Mouse (Mus musculus): ENCODE measurements at regions not wholly inside any gene's neighbourhood (a gene's known extent, or its start where the extent isn't known, plus 50 kb on each side); places are given as distances from the start of the nearest gene placed in this dataset.

DNA sequence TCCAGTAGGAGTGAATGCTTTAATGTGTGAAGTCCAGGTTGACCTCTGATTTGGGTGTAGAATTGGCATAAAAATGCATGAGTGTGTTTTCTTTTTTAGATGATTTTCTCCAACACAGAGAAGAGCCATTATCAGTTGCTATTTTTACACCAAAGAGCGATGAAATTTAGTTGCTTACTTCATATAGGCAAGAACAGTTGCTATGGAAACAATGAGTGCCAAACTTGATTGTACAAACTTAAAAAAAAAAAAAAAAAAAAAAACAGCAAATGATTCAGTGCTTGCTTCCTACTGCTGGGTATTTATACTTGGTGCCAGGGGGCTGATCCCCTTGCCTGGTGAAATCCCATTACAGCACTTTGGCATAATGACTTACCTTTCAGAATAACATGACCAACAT is 268.0 kb downstream of the Sec23a start:
- H3K27me3 ChIP-seq (replicated peaks) = no peaks in the 10 kb centered on the region
- no peak overlapping the region for H3K9ac ChIP-seq
- 91% methylated on average over 1 of the region's 1 CpGs for WGBS
- no peaks in the 10 kb centered on the region for H3K4me1 ChIP-seq
- no peak overlapping the region for H3K27ac ChIP-seq
- no peaks in the 10 kb centered on the region for H3K36me3 ChIP-seq
- no peaks in the 10 kb centered on the region for H3K9me3 ChIP-seq
- H3K4me3 ChIP-seq (replicated peaks) = no peak overlapping the region
- ATAC-seq (ENCODE audit: insufficient read depth, low FRiP score, low read depth) = no peak
- no peak overlapping the region for H3K4me2 ChIP-seq

DNA sequence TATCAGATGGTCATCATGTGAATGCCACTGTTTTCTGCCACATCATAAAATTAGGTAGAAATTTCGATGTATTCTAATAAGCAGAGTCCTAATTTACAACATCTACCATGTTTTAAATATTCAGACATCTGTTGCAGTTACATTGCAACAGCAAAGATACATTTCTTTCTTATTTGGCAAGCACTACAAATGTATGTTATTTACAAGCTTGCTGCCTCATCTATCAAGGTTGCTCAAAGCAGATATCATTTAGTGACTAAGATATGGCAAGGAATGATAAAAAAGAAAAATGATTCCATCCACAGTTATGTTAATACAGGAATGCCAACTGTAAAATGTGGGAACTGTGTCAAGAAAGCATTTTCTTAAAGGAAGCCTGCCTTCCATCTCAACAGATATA is 283.7 kb downstream of the Sec23a start:
- H3K4me1 ChIP-seq = no peaks in the 10 kb centered on the region
- 64% methylated on average over 1 of the region's 1 CpGs for WGBS
- H3K4me3 ChIP-seq (replicated peaks) = no peak overlapping the region
- no peak overlapping the region for H3K9ac ChIP-seq
- ATAC-seq (ENCODE audit: insufficient read depth, low FRiP score, low read depth) = no peak
- H3K4me2 ChIP-seq = no peak overlapping the region
- no peaks in the 10 kb centered on the region for H3K36me3 ChIP-seq
- no peaks in the 10 kb centered on the region for H3K9me3 ChIP-seq
- H3K27me3 ChIP-seq (replicated peaks) = no peaks in the 10 kb centered on the region
- no peak overlapping the region for H3K27ac ChIP-seq

DNA sequence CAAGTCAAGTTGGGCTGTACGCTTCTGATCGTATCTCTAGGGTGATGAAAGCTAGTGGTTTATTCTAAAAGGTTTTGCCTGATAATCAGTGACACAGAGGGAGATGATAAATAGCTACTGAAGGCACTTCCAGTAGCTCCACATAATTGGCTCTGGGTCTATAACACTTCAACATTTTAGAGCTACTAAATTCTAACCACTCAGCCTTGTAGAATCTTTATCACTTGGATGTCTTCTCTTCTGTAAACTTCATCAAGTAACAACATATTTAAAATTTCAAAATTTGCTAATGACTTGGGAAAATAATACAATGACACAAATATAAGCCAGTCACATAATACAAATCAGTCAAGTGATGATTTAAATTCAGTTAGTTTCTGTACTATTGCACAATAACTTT is 284.3 kb downstream of the Sec23a start:
- Histone ChIP-seq H3K4me1 (no peaks in the 10 kb centered on the region), H3K9ac (no peak overlapping the region), H3K9me3 (no peaks in the 10 kb centered on the region), H3K36me3 (no peaks in the 10 kb centered on the region), H3K4me2 (no peak overlapping the region), H3K27ac (no peak overlapping the region), H3K4me3 (replicated peaks) (no peak overlapping the region), H3K27me3 (replicated peaks) (no peaks in the 10 kb centered on the region)
- WGBS = 65% methylated on average over 2 of the region's 2 CpGs
- no peak for ATAC-seq (ENCODE audit: insufficient read depth, low FRiP score, low read depth)

DNA sequence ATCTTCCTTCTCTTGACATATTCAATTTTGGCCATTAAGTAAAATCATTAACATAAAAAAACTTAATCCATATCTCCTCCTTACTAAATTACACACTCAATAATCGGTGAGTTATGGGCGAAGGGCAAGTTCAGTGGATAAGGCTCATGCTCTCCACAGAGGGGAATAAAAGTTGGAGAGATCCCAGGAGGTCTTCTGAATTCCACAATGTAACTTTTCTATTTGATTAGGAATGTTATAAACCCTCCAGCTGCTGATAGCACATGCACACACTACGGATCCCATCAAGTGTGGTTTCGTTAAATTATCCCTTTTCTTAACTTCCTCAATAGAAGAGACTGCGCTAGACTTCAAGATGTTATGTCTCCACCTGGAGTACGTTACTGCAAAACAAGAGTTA is 293.9 kb downstream of the Sec23a start:
- Histone ChIP-seq H3K36me3 (no peaks in the 10 kb centered on the region), H3K9me3 (no peaks in the 10 kb centered on the region), H3K27me3 (replicated peaks) (no peaks in the 10 kb centered on the region), H3K27ac (no peak overlapping the region), H3K4me2 (no peak overlapping the region), H3K9ac (no peak overlapping the region), H3K4me1 (no peaks in the 10 kb centered on the region), H3K4me3 (replicated peaks) (no peak overlapping the region)
- no peak for ATAC-seq (ENCODE audit: insufficient read depth, low FRiP score, low read depth)
- 79% methylated on average over 6 of the region's 6 CpGs for WGBS

DNA sequence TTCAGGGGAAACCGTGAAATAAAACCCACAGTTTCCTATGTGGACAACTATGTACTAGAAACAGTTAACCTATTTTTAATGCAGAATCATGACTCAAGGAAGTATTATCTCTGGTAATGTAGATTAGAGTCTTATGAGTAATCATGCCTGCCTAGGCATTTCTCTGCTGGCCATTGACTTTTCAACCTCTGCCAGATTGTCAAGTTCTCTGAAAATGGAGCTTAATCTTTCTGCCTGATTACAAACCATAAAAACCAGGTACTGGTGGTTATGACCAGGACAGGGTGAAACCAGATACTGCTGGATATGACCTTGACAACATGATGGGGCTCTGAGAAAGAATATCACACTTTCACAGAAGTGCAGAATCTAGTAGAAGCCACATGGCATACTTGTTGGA is 297.6 kb downstream of the Sec23a start:
- Histone ChIP-seq H3K4me3 (replicated peaks) (no peak overlapping the region), H3K36me3 (no peaks in the 10 kb centered on the region), H3K4me2 (no peak overlapping the region), H3K27ac (no peak overlapping the region), H3K9ac (no peak overlapping the region), H3K4me1 (no peaks in the 10 kb centered on the region), H3K27me3 (replicated peaks) (no peaks in the 10 kb centered on the region), H3K9me3 (no peaks in the 10 kb centered on the region)
- no peak for ATAC-seq (ENCODE audit: insufficient read depth, low FRiP score, low read depth)
- 83% methylated on average over 1 of the region's 1 CpGs for WGBS

DNA sequence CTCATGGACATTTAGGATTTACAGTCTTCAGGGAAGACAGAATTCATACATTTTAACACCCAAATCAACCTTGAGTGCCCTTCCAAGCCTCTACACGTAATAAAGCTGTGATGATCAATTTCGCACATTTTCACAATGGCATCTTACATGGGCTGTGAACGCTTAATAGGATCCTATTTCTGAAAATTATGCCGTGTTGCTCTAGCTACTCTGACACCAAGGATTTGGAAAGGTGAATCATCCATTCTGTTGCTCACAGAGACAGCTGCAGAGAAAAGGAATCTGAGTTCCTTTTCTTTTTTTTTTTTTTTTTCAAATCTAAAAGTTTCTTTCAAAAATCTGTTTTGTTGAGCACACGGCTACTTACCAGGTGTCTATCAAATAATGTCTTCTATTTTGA is 316.1 kb downstream of the Sec23a start:
- no peak overlapping the region for H3K4me2 ChIP-seq
- H3K27ac ChIP-seq = no peak overlapping the region
- no peaks in the 10 kb centered on the region for H3K9me3 ChIP-seq
- H3K27me3 ChIP-seq (replicated peaks) = no peaks in the 10 kb centered on the region
- no peaks in the 10 kb centered on the region for H3K4me1 ChIP-seq
- ATAC-seq (ENCODE audit: insufficient read depth, low FRiP score, low read depth) = no peak
- no peak overlapping the region for H3K4me3 ChIP-seq (replicated peaks)
- no peaks in the 10 kb centered on the region for H3K36me3 ChIP-seq
- no peak overlapping the region for H3K9ac ChIP-seq
- 83% methylated on average over 5 of the region's 5 CpGs for WGBS

DNA sequence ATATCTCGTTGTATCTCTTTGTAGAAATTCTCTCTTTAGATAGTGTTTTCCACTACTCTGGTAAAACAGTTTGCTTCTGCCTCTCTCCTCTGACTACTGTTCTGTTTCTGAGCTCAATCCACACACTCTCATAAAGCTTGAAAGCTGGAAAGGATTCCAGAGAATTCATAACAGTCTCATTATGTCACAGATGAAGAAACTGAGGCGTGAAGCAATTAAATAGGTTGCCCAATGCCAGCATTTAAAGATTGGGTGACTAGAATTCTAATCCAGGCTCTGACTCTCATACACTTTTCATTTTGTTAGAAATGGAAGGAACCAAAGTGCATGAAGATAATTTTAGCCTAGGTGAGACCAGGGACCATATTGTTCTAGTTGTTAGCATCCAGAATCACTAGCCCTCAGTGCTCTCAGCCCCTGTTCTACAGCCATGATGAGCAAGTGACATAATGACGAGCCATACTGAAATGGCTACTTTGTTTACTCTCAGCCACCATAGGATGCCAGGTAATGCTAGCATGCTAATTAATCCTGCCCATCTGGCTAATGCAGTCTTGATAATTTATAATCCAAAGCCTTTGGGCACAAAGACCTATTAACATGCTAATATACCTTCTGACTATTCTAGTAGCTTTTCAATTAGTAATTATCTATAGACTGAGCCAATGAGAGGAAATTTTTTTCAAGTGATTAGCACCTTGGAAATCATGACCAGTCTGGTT is 341.7 kb downstream of the Sec23a start:
- H3K9me3 ChIP-seq = no peaks in the 10 kb centered on the region
- 80% methylated on average over 3 of the region's 3 CpGs for WGBS

DNA sequence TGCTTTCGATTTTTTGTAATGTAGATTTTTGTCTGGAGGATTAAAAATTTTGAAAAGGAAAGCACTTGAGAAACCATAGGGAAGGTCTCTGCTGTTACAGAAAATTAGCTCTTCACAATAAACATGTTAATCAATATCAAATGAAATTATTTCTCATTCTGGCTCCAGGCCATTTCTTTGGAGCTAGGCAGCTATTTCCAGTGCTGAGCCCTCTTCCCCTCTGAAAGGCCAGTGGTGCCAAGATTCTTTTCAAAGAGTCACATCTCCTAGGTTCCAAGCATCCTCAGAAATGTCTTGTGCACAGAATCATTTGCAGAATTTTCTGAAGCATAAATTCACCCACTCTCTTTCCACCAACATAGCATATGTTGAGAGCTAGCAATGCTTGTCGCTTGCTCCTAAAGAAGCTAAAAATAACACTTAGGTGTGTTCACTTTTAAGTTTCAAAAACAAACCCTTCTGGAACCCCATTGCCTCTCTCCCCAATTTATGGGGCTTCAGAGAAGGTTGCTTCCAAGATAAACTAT is 357.2 kb downstream of the Sec23a start:
- Histone ChIP-seq H3K27ac (no peak overlapping the region), H3K4me2 (no peak overlapping the region), H3K9ac (no peak overlapping the region), H3K9me3 (no peaks in the 10 kb centered on the region), H3K4me3 (replicated peaks) (no peak overlapping the region), H3K4me1 (no peaks in the 10 kb centered on the region), H3K27me3 (replicated peaks) (no peaks in the 10 kb centered on the region), H3K36me3 (no peaks in the 10 kb centered on the region)
- ATAC-seq (ENCODE audit: insufficient read depth, low FRiP score, low read depth) = no peak
- 94% methylated on average over 2 of the region's 2 CpGs for WGBS

More for the DNA sequence above, 341.7 kb downstream of the Sec23a start:
- H3K9ac ChIP-seq = no peak overlapping the region
- no peak overlapping the region for H3K4me2 ChIP-seq
- H3K36me3 ChIP-seq = no peaks in the 10 kb centered on the region
- H3K27ac ChIP-seq = no peak overlapping the region
- H3K4me3 ChIP-seq (replicated peaks) = no peak overlapping the region
- no peaks in the 10 kb centered on the region for H3K27me3 ChIP-seq (replicated peaks)
- no peak for ATAC-seq (ENCODE audit: insufficient read depth, low FRiP score, low read depth)
- H3K4me1 ChIP-seq = no peaks in the 10 kb centered on the region

DNA sequence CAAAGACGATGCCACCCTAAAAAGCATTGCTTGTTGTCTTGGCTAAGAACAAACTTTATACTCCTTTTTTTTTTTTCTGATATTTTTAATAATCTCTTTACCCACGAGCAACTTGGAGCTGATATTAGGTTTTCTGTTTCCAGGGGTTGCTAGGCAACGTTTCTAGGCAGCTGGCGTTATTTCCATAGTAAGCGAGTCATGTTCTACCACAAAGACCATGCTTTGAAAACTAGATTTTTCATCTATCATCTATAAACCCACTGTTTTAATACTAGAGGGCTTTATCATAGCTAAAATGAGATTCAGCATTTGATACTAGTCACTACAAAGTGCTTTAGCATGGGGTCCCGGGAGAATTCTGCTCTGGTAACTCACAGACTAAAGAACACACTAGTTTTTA is 358.1 kb downstream of the Sec23a start:
- Histone ChIP-seq H3K4me2 (no peak overlapping the region), H3K4me1 (no peaks in the 10 kb centered on the region), H3K27ac (no peak overlapping the region), H3K9me3 (no peaks in the 10 kb centered on the region), H3K36me3 (no peaks in the 10 kb centered on the region), H3K4me3 (replicated peaks) (no peak overlapping the region), H3K9ac (no peak overlapping the region), H3K27me3 (replicated peaks) (no peaks in the 10 kb centered on the region)
- WGBS = 72% methylated on average over 6 of the region's 6 CpGs
- no peak for ATAC-seq (ENCODE audit: insufficient read depth, low FRiP score, low read depth)

DNA sequence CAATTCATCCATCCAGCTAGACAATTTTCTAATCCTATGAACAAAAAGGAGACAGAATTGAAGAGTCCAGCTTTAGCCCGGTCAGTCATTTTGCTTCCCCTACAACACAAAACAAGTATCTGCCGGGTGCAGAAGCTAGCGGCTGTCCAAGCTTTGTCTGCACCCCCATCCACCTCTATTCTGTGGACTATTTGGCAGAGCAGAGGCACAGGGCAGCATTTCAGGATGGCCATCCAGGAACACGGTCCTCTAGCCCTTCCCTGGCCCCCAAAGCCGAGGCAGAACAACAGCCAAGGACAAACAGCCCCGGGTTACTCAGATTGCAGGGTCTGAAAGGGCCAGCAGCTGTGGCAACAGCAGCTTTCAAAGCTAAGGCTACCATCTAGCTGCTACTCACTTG is 358.6 kb downstream of the Sec23a start:
- Histone ChIP-seq H3K9me3 (no peaks in the 10 kb centered on the region), H3K4me2 (no peak overlapping the region), H3K4me1 (no peaks in the 10 kb centered on the region), H3K36me3 (no peaks in the 10 kb centered on the region), H3K27me3 (replicated peaks) (no peaks in the 10 kb centered on the region), H3K27ac (no peak overlapping the region), H3K9ac (no peak overlapping the region), H3K4me3 (replicated peaks) (no peak overlapping the region)
- ATAC-seq (ENCODE audit: insufficient read depth, low FRiP score, low read depth) = no peak
- 71% methylated on average over 6 of the region's 6 CpGs for WGBS

DNA sequence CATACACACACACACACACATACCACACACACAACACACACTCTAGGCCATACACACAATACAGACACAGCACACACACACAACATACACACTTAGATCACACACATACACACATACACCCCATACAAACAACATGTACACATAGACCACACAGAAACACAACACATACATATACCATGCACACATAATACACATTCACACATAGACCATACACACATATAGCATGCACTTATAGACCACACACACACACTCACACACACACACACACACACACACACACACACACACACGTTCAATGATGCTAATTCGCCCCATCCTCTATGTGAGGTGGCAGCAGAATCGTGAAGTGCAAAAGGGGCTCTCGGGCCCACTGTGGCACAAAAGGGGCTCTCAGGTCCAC is 359.1 kb downstream of the Sec23a start:
- H3K9ac ChIP-seq = no peak overlapping the region
- ATAC-seq (ENCODE audit: insufficient read depth, low FRiP score, low read depth) = no peak
- H3K4me3 ChIP-seq (replicated peaks) = no peak overlapping the region
- no peak overlapping the region for H3K4me2 ChIP-seq
- no peaks in the 10 kb centered on the region for H3K9me3 ChIP-seq
- no peaks in the 10 kb centered on the region for H3K36me3 ChIP-seq
- WGBS = 90% methylated on average over 4 of the region's 4 CpGs
- H3K27ac ChIP-seq = no peak overlapping the region
- no peaks in the 10 kb centered on the region for H3K4me1 ChIP-seq
- no peaks in the 10 kb centered on the region for H3K27me3 ChIP-seq (replicated peaks)

DNA sequence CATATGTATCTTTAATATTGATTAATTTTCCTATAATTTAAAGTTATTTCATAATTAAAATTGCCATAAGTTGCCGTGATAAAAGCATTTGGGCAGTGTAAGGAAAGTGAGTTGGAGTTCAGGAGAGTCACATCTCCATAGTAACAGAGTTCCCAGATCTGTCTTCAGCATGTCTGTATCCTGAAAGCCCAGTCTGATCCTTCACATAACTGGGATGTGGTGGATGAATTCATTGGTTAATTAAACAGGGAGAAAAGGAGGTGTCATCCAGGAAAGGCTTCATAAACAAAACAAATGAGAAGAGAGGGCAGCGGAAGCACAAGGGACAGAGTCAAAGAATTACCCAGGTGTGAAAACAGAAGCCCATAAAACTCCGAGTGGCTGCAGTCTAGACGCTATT is 363.5 kb downstream of the Sec23a start:
- no peak for ATAC-seq (ENCODE audit: insufficient read depth, low FRiP score, low read depth)
- no peaks in the 10 kb centered on the region for H3K36me3 ChIP-seq
- H3K4me3 ChIP-seq (replicated peaks) = no peak overlapping the region
- no peak overlapping the region for H3K9ac ChIP-seq
- 27% methylated on average over 4 of the region's 4 CpGs for WGBS
- no peaks in the 10 kb centered on the region for H3K9me3 ChIP-seq
- no peak overlapping the region for H3K4me2 ChIP-seq
- no peak overlapping the region for H3K27ac ChIP-seq
- H3K27me3 ChIP-seq (replicated peaks) = no peaks in the 10 kb centered on the region
- H3K4me1 ChIP-seq = no peaks in the 10 kb centered on the region

DNA sequence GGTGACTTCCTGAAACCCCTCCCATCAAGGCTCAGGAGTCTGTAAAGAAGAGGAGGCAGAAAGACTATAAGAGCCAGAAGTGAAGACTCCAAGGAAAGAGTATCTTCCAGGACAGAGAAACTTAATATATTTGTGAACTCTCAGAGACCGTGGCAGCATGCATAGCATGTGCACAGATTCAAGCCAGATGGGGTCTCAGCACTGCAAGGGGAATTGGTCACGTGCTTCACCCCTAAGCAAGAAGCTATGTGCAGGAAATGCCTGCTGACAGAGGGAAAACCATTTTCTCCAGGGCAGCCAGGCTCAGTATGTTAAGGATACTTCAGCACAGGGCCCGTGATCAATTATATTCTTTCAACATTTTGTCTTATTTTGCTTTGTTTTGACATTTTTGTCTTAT is 368.0 kb downstream of the Sec23a start:
- no peaks in the 10 kb centered on the region for H3K9me3 ChIP-seq
- no peak for ATAC-seq (ENCODE audit: insufficient read depth, low FRiP score, low read depth)
- no peak overlapping the region for H3K4me3 ChIP-seq (replicated peaks)
- no peak overlapping the region for H3K27ac ChIP-seq
- H3K9ac ChIP-seq = no peak overlapping the region
- no peaks in the 10 kb centered on the region for H3K36me3 ChIP-seq
- no peak overlapping the region for H3K4me2 ChIP-seq
- 69% methylated on average over 3 of the region's 3 CpGs for WGBS
- H3K27me3 ChIP-seq (replicated peaks) = no peaks in the 10 kb centered on the region
- H3K4me1 ChIP-seq = no peaks in the 10 kb centered on the region
